Mouse (Mus musculus) heart, adult 2 months (tissue): ENCODE measurements around the gene Zfp580.

Experiments used
- CTCF ChIP-seq: fragments of 200-600 bp; IDR thresholded peaks from 2 replicates; pipeline ENCODE4 v1.8.1; 2022; ENCODE audit warnings: antibody characterized with exemption, mild to moderate bottlenecking, moderate library complexity
- EP300 ChIP-seq: fragments of 200-500 bp; IDR thresholded peaks from 2 replicates; pipeline ENCODE4 v1.6.1; 2011; ENCODE audit warnings: low read depth, low read length, control low read depth; ENCODE audit not compliant: insufficient read depth

DNA sequence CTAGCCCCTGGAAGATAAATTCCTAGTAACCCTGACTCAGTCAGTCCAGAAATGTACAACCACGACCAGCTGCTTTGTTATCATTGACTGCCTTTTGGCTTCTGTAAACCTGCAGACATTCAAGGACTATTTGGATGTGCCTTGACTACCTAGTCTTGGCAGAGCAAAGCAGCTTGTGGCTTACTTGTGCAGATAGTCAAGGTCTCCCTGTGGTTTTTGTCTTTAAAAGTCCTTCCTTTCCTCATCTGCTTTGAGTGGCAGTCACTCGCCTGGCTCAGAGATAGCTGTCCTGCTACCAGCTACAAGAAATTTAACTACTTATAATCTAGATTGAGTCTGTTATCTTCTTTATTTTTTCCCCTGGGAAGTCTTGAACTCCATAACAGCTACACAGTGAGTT lies 6.4 kb upstream of the Zfp580 start:
- TF ChIP-seq CTCF (no peak), EP300 (no peak)
